Mouse (Mus musculus) brain, embryonic 14.5 days (tissue): ENCODE data around the gene Dexi. TPM values are rescaled to one million over a fixed set of nuclear protein-coding genes. Genes with fewer than 3 reads are reported as not detected.

ENCODE experiments used
- DNase-seq: peaks from one replicate; pipeline ENCODE4 v3.0.0-alpha.2; 2011; ENCODE audit warnings: low read depth
- CTCF ChIP-seq: fragments of 200-500 bp; IDR thresholded peaks from 2 replicates; pipeline ENCODE4 v1.5.1; 2012; ENCODE audit warnings: inconsistent platforms, mild to moderate bottlenecking, moderate library complexity, borderline replicate concordance; ENCODE audit not compliant: insufficient read depth, insufficient read length; ENCODE audit errors: extremely low read depth
- POLR2A ChIP-seq: fragments of 200-500 bp; IDR thresholded peaks from 2 replicates; pipeline ENCODE4 v1.6.1; 2012; ENCODE audit warnings: mild to moderate bottlenecking, inconsistent platforms, borderline replicate concordance; ENCODE audit not compliant: poor library complexity, insufficient read depth, insufficient read length, severe bottlenecking; ENCODE audit errors: extremely low read depth
- polyA plus RNA-seq: library from polyadenylated mRNA; depleted of rRNA; stranded (reverse); fragments of >200 nt; gene quantifications from 2 replicates; pipeline ENCODE4 v1.2.3, GENCODE M21; 2012; rRNA removed

Gene Dexi
- polyA plus RNA-seq: 36.2 and 50.3 TPM in 2 replicates

GRCm38 (mm10) chr16:10542698-10543365 is at the start of gene Dexi:
TSS of gene Dexi (minus strand) at chr16:10543054.
- peak; percentile 99 for DNase-seq
- TF ChIP-seq CTCF (no peak), POLR2A (peak; percentile 98)

- peak; percentile 12 for DNase-seq
- TF ChIP-seq CTCF (peak; percentile 24; the same call in 1 of the 2 replicates), POLR2A (no peak)
Observed at GRCm38 (mm10) chr16:10586546-10586945, 43.7 kb upstream of the Dexi start.

- TF ChIP-seq CTCF (no peak), POLR2A (no peak)
- DNase-seq: no peak
Observed at GRCm38 (mm10) chr16:10585165-10585564, 42.3 kb upstream of the Dexi start.

GRCm38 (mm10) chr16:10581234-10581898 is 38.5 kb upstream of the Dexi start:
- no peak for DNase-seq
- TF ChIP-seq CTCF (no peak), POLR2A (no peak)

GRCm38 (mm10) chr16:10578376-10578775 is 35.5 kb upstream of the Dexi start:
- TF ChIP-seq POLR2A: no peak
- no peak for TF ChIP-seq CTCF
- no peak for DNase-seq

- no peak for DNase-seq
- TF ChIP-seq POLR2A: no peak
- no peak for TF ChIP-seq CTCF
Observed at GRCm38 (mm10) chr16:10577548-10577947, 34.7 kb upstream of the Dexi start.

- no peak for DNase-seq
- no peak for TF ChIP-seq CTCF
- no peak for TF ChIP-seq POLR2A
Observed at GRCm38 (mm10) chr16:10575915-10576314, 33.1 kb upstream of the Dexi start.

GRCm38 (mm10) chr16:10574936-10575335 is 32.1 kb upstream of the Dexi start:
- DNase-seq: no peak
- TF ChIP-seq CTCF (no peak), POLR2A (no peak)

GRCm38 (mm10) chr16:10571820-10572219 is 29.0 kb upstream of the Dexi start:
- DNase-seq: peak; percentile 47
- TF ChIP-seq CTCF (peak; percentile 61), POLR2A (no peak)

- TF ChIP-seq POLR2A (no peak), CTCF (no peak)
- no peak for DNase-seq
Observed at GRCm38 (mm10) chr16:10570708-10571107, 27.9 kb upstream of the Dexi start.

GRCm38 (mm10) chr16:10569809-10570395 is 27.0 kb upstream of the Dexi start:
- no peak for DNase-seq
- TF ChIP-seq CTCF: no peak
